Mouse (Mus musculus) liver, embryonic 13.5 days (tissue): ENCODE measurements at regions not wholly inside any gene's neighbourhood (a gene's known extent, or its start where the extent isn't known, plus 50 kb on each side); places are given as distances from the start of the nearest gene placed in this dataset.

Experiments used
- ATAC-seq: fragments of 200-750 bp; cut with Nextera tagmentation; 2 replicates; pipeline ENCODE4 v1.8.0; 2017; ENCODE audit warnings: low read depth, mild to moderate bottlenecking, moderate number of reproducible peaks, moderate library complexity
- DNase-seq: peaks from one replicate; pipeline ENCODE4 v3.0.0; 2022
- H3K27ac ChIP-seq: fragments of 300-500 bp; sonication (generic); 2 replicates; pipeline ENCODE4 v1.5.1; 2015; ENCODE audit warnings: moderate library complexity, mild to moderate bottlenecking, inconsistent platforms
- H3K27me3 ChIP-seq: fragments of 300-500 bp; sonication (generic); 2 replicates; pipeline ENCODE4 v1.6.1; 2015; ENCODE audit warnings: mild to moderate bottlenecking, inconsistent platforms
- H3K36me3 ChIP-seq: fragments of 300-500 bp; sonication (generic); 2 replicates; pipeline ENCODE4 v1.6.1; 2015; ENCODE audit warnings: mild to moderate bottlenecking, inconsistent platforms
- H3K4me1 ChIP-seq: fragments of 300-500 bp; sonication (generic); replicated peaks from 2 replicates; pipeline ENCODE4 v1.6.1; 2015; ENCODE audit warnings: inconsistent platforms
- H3K4me2 ChIP-seq: fragments of 300-500 bp; sonication (generic); 2 replicates; pipeline ENCODE4 v1.6.1; 2015; ENCODE audit warnings: inconsistent platforms, mild to moderate bottlenecking, moderate library complexity
- H3K4me3 ChIP-seq: fragments of 300-500 bp; sonication (generic); replicated peaks from 2 replicates; pipeline ENCODE4 v1.5.1; 2015; ENCODE audit warnings: mild to moderate bottlenecking, inconsistent platforms
- H3K9ac ChIP-seq: fragments of 300-500 bp; sonication (generic); 2 replicates; pipeline ENCODE4 v1.6.1; 2015; ENCODE audit warnings: mild to moderate bottlenecking, inconsistent platforms
- H3K9me3 ChIP-seq: fragments of 300-500 bp; sonication (generic); replicated peaks from 2 replicates; pipeline ENCODE4 v1.6.1; 2016; ENCODE audit warnings: inconsistent platforms
- WGBS: fragments of 180-500 bp; shearing (Covaris S2); methylation state at CpG from one replicate; pipeline ENCODE4 v1.1.7; 2015; ENCODE audit not compliant: insufficient replicate concordance; 5-methylcytosine and 5-hydroxymethylcytosine counted together

DNA sequence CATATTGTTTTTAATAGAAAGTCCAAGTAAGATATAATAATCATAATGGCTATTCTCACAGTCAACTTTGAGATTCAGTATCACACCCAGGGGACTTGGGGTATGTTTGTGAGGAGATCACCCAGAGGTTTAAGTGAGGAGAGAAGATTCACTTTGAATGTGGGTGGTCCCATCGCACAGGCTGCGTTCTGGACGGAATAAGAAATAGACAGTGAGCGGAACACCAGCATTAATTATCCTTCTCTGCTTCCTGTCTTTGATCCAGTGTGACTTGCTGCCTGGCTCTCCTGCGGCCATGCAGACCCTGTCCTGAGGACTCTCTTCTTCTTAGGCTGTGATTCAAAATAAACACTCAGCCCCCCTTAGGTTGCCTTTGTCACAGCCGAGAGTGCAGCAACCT, 60.6 kb upstream of the Kras start:
- WGBS = 73% methylated on average over 6 of the region's 6 CpGs
- Histone ChIP-seq H3K9ac (no peak overlapping the region), H3K4me2 (no peak overlapping the region), H3K27ac (no peak overlapping the region), H3K4me1 (peaks cover 4% of the 10 kb centered on the region), H3K9me3 (no peaks in the 10 kb centered on the region), H3K4me3 (no peak overlapping the region), H3K36me3 (0 out of 2 replicates have a peak, but pooled peaks cover 3% of the 10 kb centered on the region), H3K27me3 (no peaks in the 10 kb centered on the region)
- ATAC-seq (no peak), DNase-seq (no peak)

- H3K27ac ChIP-seq = no peak overlapping the region
- H3K4me2 ChIP-seq = no peak overlapping the region
- ATAC-seq (no peak), DNase-seq (no peak)
- no peak overlapping the region for H3K9ac ChIP-seq
- no peak overlapping the region for H3K4me3 ChIP-seq
- peaks cover 9% of the 10 kb centered on the region for H3K4me1 ChIP-seq
- H3K36me3 ChIP-seq = 0 out of 2 replicates have a peak, but pooled peaks cover 3% of the 10 kb centered on the region
- WGBS = 77% methylated on average over 3 of the region's 3 CpGs
- no peaks in the 10 kb centered on the region for H3K27me3 ChIP-seq
- H3K9me3 ChIP-seq = no peaks in the 10 kb centered on the region
Observed at GRCm38 (mm10) chr6:145309025-145309424, 59.0 kb upstream of the Kras start.

DNA sequence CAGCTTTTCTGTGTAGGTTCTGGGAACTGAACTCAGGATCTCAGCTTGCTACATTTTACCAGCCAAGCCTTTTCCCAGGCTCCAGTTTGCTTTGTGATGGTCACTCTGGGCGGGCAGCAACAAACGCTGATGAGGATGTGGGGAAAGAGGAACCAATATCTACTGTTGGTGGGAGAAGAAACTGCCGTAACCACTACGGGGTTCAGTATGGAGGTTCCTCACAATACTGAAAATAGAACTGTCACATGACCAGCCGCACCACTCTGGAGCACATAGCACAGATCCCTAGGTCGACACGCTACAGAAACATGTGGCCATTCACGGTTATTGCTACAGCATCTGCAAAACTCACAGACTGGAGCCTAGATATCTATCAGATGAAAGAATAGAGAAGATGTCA, 57.2 kb upstream of the Kras start:
- no peaks in the 10 kb centered on the region for H3K9me3 ChIP-seq
- 44% methylated on average over 8 of the region's 8 CpGs for WGBS
- H3K27ac ChIP-seq = peak overlapping the region; percentile 45

DNA sequence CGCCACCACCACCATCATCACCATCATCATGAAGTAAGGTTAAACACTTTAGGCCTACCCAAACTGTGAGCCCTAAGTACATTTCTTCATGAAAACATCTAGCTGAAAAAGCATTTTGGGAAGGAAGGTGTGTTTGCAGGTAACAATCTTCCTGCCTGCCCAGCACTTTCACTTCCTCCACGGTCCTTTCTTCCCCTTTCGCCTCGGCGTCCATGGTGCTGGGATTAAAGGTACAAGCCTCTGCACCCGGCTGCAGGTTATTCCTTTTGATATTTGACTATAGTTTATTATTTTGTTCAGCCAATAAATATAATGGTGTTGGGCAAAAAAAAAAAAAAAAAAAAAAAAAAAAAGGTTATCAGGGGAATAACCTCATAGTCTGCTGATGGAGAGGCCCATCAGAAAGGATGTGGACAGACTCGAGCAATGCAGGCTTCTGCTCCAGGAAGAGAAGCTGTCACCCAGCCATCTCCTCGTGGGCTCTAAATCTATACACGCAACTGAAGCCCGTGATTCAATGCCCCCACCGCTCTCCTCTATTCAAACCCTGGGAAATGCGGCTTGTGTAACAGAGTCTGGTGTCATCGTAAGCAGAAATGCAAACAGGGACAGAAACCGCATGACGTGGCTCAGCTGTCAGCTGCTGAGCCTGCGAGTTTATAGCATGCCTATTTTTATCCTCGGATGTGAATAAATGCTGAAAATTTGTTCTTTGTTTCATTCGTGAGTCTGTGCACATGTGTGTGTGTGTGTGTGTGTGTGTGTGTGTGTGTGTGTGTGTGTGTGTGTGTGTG, 56.5 kb upstream of the Kras start:
- no peaks in the 10 kb centered on the region for H3K9me3 ChIP-seq
- peak overlapping the region; percentile 35 for H3K4me2 ChIP-seq
- H3K27ac ChIP-seq = peak overlapping the region; percentile 45; the same call in 1 of the 2 replicates
- no peak overlapping the region for H3K4me3 ChIP-seq
- peaks cover 26% of the 10 kb centered on the region for H3K4me1 ChIP-seq
- H3K9ac ChIP-seq = no peak overlapping the region; the same call in 1 of the 2 replicates
- 32% methylated on average over 18 of the region's 18 CpGs for WGBS
- 0 out of 2 replicates have a peak, but pooled peaks cover 3% of the 10 kb centered on the region for H3K36me3 ChIP-seq
- ATAC-seq = no peak
- no peaks in the 10 kb centered on the region for H3K27me3 ChIP-seq
- DNase-seq = no peak

More for the DNA sequence above, 57.2 kb upstream of the Kras start:
- Histone ChIP-seq H3K4me3 (no peak overlapping the region), H3K4me2 (peak overlapping the region; percentile 35; the same call in 1 of the 2 replicates), H3K9ac (no peak overlapping the region), H3K4me1 (peaks cover 26% of the 10 kb centered on the region), H3K27me3 (no peaks in the 10 kb centered on the region), H3K36me3 (0 out of 2 replicates have a peak, but pooled peaks cover 3% of the 10 kb centered on the region)
- peak; percentile 8 for DNase-seq
- ATAC-seq = peak; percentile 39; the same call in 1 of the 2 replicates

DNA sequence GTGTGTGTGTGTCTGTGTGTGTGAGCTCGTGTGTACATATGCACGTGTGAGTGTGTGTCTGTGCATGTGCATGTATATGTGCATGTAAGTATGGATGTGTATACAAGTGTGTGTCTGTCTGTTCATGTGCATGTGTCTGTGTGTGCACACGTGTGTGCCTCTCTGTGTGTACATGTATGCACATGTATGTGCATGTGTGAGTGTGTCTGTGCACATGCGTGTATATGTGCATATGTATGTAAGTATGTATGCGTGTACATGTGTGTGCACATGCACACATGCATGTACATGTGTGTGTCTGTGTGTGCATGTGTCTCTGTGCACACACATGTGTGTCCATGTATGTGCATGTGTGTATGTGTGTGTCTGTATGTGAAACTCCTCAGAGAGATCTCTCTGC, 55.6 kb upstream of the Kras start:
- ATAC-seq = no peak
- WGBS = 80% methylated on average over 5 of the region's 5 CpGs

GRCm38 (mm10) chr6:145303641-145304070, 53.6 kb upstream of the Kras start:
- Histone ChIP-seq H3K4me1 (peaks cover 26% of the 10 kb centered on the region), H3K4me3 (peak overlapping the region; percentile 44), H3K36me3 (0 out of 2 replicates have a peak, but pooled peaks cover 3% of the 10 kb centered on the region), H3K4me2 (peak overlapping the region; percentile 69), H3K27me3 (no peaks in the 10 kb centered on the region), H3K27ac (peak overlapping the region; percentile 67), H3K9ac (peak overlapping the region; percentile 60), H3K9me3 (no peaks in the 10 kb centered on the region)
- ATAC-seq (peak; percentile 75), DNase-seq (peak; percentile 36)
- 3% methylated on average over 18 of the region's 18 CpGs for WGBS

More for the DNA sequence above, 55.6 kb upstream of the Kras start:
- Histone ChIP-seq H3K27ac (no peak overlapping the region), H3K4me3 (no peak overlapping the region), H3K4me1 (peaks cover 26% of the 10 kb centered on the region), H3K4me2 (no peak overlapping the region), H3K9me3 (no peaks in the 10 kb centered on the region), H3K9ac (no peak overlapping the region), H3K27me3 (no peaks in the 10 kb centered on the region), H3K36me3 (0 out of 2 replicates have a peak, but pooled peaks cover 3% of the 10 kb centered on the region)
- DNase-seq = no peak

DNA sequence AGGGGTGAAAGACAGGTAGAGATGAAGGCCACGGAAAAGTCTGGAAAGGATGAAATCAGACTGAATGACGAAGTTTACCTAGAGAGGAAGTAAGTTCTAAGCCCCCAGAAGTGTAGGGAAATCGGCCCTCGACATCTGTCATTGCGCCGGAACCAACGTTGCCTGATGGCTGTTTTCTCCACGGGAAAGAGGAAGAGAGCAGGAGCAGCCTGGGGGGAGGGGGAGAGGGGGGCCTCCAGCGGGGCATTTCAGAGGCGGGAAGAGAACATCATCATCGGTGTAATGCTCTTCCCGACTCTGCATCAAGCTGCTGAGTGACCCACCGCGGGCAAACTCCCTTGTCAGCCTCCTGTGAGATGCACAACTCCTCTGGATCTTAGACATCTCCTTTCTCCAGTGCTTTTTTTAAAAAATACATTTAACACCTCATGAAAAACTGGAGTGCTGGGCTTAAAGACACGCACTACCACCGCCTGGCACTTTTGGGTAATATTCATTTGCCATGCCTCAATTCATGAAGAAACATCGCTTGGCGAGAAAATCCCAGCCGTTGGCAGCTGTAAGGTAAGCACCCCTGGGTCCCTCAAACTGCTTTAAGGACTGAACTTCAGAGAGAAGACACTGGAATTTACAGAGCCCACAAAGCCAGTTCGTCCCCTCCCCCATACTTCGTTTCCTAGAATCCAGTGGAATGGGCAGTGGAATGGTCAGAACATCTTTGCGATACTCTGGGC, 53.0 kb upstream of the Kras start:
- 12% methylated on average over 22 of the region's 22 CpGs for WGBS

GRCm38 (mm10) chr6:145302105-145302504, 52.1 kb upstream of the Kras start:
- H3K27ac ChIP-seq = no peak overlapping the region
- H3K36me3 ChIP-seq = no peaks in the 10 kb centered on the region
- no peak overlapping the region for H3K9ac ChIP-seq
- H3K4me1 ChIP-seq = peaks cover 36% of the 10 kb centered on the region
- no peak overlapping the region for H3K4me3 ChIP-seq
- H3K27me3 ChIP-seq = no peaks in the 10 kb centered on the region
- ATAC-seq (no peak), DNase-seq (no peak)
- H3K9me3 ChIP-seq = no peaks in the 10 kb centered on the region
- H3K4me2 ChIP-seq = peak overlapping the region; percentile 69; the same call in 1 of the 2 replicates
- WGBS = 74% methylated on average over 10 of the region's 10 CpGs

More for the DNA sequence above, 53.0 kb upstream of the Kras start:
- Histone ChIP-seq H3K9ac (peak overlapping the region; percentile 60), H3K36me3 (0 out of 2 replicates have a peak, but pooled peaks cover 2% of the 10 kb centered on the region), H3K9me3 (no peaks in the 10 kb centered on the region), H3K4me2 (peak overlapping the region; percentile 69), H3K27me3 (no peaks in the 10 kb centered on the region), H3K4me1 (peaks cover 28% of the 10 kb centered on the region), H3K4me3 (peak overlapping the region; percentile 44), H3K27ac (peak overlapping the region; percentile 67)
- DNase-seq (peak; percentile 17), ATAC-seq (peak; percentile 5; the same call in 1 of the 2 replicates)

DNA sequence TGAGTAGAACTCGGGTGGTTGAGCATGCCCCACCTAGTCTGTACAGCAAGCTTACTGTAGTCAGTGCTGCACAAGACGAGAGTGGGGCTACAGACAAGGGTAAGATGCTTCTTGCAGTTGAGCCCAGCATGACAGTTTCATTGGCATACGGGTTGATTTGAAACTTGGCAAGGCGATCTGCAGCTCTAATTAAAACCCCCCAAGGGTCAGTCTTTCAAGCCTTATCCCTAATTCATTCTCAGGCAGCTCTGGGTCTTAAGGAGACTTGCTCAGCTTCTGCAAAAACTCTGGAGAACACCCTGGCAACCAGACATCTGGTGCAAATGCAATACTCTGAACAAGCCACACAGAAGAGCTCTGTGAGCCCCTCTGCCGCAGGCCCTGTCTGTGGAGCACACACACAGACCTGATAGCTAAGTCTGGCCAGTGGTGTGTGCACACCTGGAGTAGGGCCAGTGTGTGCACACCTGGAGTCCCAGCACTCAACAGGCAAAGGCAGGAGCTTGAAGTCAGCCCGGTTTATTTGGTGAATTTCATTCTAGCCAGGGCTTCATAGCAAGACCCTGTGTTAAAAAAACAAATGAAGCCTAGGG, 50.3 kb upstream of the Kras start:
- H3K4me3 ChIP-seq = no peak overlapping the region
- no peak overlapping the region for H3K4me2 ChIP-seq
- no peaks in the 10 kb centered on the region for H3K9me3 ChIP-seq
- H3K27ac ChIP-seq = no peak overlapping the region
- 47% methylated on average over 6 of the region's 6 CpGs for WGBS
- H3K27me3 ChIP-seq = no peaks in the 10 kb centered on the region
- peaks cover 35% of the 10 kb centered on the region for H3K4me1 ChIP-seq
- no peak for DNase-seq
- H3K9ac ChIP-seq = no peak overlapping the region
- no peak for ATAC-seq
- no peaks in the 10 kb centered on the region for H3K36me3 ChIP-seq
